Mouse (Mus musculus): ENCODE data around the gene Shisa7. TPM values are rescaled to one million over a fixed set of nuclear protein-coding genes. Genes with fewer than 3 reads are reported as not detected.
"Not testable (repeated sequence)": the region's sequence is repeated elsewhere in the genome, so short reads cannot be mapped to it uniquely, and the experiment has no call there.

The Shisa7 gene
- polyA plus RNA-seq (2015; fragmentation: Nextera tagmentation; extraction: Ambion mirVana) = 0.05 and 0.14 TPM in 2 replicates

DNA sequence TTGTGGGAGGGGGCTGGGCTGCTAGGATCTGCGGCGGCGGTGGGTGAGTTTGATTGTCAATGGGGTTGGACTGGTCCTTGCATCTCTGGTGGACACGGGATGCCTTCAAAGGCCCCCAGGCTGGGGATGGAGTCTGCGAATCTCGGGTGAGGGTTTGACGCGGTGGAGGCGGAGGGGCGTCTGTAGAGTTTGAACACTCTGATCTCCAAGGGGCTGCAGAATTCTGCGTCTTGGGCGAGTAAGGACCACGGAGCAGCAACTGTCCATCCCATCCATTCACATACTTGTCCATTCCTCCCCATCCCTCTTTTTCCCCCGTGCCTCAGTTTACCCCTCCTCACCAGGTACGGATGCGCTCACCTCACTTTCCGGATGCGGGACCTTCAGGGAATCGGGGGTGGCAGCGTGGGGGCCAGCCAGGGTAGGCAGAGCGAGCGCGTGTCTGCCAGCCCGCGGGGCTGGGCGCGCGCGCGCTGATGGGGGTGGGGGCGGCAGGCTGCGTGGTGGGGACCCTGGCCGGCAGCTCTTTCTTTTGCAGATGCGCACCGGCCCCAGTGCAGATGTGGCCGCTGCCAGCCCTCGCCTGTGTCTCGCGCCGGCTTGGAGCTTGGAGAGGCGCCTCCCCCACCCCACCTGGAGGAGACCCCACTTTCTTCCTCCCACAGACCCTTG, at the start of gene Shisa7:
Gene Shisa7 (minus strand): TSS at position 452 of the 672 bp plus-strand sequence.
- 2% methylated on average over 41 of the region's 41 CpGs for WGBS
- ATAC-seq (replicated peaks; ENCODE audit: insufficient number of reproducible peaks, insufficient read depth, low FRiP score, low read depth) = no peak; the same call in 1 of the 2 replicates
- Histone ChIP-seq H3K36me3 (no peaks in the 10 kb centered on the region), H3K4me1 (replicated peaks) (peaks cover 17% of the 10 kb centered on the region), H3K27me3 (peaks cover 82% of the 10 kb centered on the region), H3K4me2 (peak within 1 kb of the TSS; percentile 70), H3K27ac (no peak within 1 kb of the TSS), H3K9ac (no peak within 1 kb of the TSS), H3K4me3 (peak within 1 kb of the TSS; percentile 41), H3K9me3 (replicated peaks) (no peaks in the 10 kb centered on the region)

DNA sequence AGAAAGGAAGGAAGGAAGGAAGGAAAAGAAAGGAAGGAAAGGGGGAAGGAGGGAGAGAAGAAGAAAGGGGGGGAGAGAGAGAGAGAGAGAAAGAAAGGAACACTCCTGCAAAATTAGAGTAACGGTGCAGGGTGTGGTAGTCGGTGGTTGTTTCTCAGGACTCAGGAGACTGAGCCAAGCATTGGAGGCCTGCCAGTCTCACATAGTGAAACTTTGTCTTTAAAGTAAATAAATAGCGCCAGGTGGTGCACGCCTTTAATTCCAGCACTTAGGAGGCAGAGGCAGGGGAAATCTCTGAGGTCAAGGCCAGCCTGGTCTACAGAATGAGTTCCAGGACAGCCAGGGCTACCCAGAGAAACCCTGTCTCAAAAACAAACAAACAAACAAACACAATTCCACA, 42.2 kb upstream of the Shisa7 start:
- ATAC-seq (replicated peaks; ENCODE audit: insufficient number of reproducible peaks, insufficient read depth, low FRiP score, low read depth) = no peak
- H3K9me3 ChIP-seq (replicated peaks) = no peaks in the 10 kb centered on the region
- no peaks in the 10 kb centered on the region for H3K27me3 ChIP-seq
- H3K4me1 ChIP-seq (replicated peaks) = no peaks in the 10 kb centered on the region
- no peak overlapping the region for H3K4me2 ChIP-seq
- no peak overlapping the region for H3K9ac ChIP-seq
- H3K27ac ChIP-seq = no peak overlapping the region
- no peak overlapping the region for H3K4me3 ChIP-seq
- no peaks in the 10 kb centered on the region for H3K36me3 ChIP-seq
- 57% methylated on average over 4 of the region's 4 CpGs for WGBS

DNA sequence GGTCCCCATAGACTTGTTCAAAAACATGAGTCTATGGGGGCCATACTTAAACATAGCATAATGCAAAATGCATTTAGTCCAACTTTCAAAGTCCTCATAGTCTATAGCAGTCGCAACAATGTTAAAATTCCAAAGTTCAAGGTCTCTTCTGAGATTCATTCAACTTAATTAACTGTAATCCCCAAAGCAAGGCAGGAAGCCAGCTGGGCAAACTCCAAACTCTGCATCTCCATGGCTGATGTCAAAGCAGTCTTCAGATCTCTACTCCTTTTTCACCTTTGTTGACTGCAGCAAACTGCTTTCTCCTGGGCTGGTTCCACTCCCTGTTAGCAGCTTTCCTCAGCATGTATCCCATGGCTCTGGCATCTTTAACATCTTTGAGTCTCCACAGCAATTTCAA, 34.5 kb upstream of the Shisa7 start:
- H3K9me3 ChIP-seq (replicated peaks); ATAC-seq (replicated peaks; ENCODE audit: insufficient number of reproducible peaks, insufficient read depth, low FRiP score, low read depth); H3K36me3 ChIP-seq; H3K4me2 ChIP-seq; H3K4me3 ChIP-seq; H3K27me3 ChIP-seq; H3K9ac ChIP-seq; H3K27ac ChIP-seq: not testable (repeated sequence)
- H3K4me1 ChIP-seq (replicated peaks) = peaks cover 16% of the 10 kb centered on the region
- WGBS = 94% methylated on average over 1 of the region's 1 CpGs

DNA sequence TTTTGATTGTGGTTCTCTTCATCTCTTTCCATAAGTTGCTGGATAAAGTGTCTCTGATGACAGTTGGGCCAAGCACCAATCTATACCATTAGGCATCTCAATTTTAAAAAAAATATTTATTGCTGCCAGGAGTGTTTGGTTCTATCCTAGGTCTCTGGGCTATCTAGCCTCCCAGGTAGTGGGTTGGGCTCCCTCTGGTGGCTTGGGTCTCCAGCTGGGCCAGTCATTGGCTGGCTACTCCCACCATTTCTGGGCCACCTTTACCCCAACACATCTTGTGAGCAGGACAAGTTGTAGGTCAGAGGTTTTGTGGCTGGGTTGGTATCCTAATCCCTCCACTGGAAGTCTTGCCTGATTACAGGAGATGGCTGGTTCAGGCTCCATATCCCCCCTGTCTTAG, 33.7 kb upstream of the Shisa7 start:
- H3K27me3 ChIP-seq = no peaks in the 10 kb centered on the region
- H3K27ac ChIP-seq = no peak overlapping the region
- H3K4me3 ChIP-seq = 0 out of 2 replicates have a peak overlapping the region, but pooled peaks have one; percentile 62
- H3K36me3 ChIP-seq = no peaks in the 10 kb centered on the region
- H3K9ac ChIP-seq = no peak overlapping the region
- no peak for ATAC-seq (replicated peaks; ENCODE audit: insufficient number of reproducible peaks, insufficient read depth, low FRiP score, low read depth)
- H3K4me2 ChIP-seq = no peak overlapping the region
- H3K9me3 ChIP-seq (replicated peaks) = no peaks in the 10 kb centered on the region
- peaks cover 16% of the 10 kb centered on the region for H3K4me1 ChIP-seq (replicated peaks)

DNA sequence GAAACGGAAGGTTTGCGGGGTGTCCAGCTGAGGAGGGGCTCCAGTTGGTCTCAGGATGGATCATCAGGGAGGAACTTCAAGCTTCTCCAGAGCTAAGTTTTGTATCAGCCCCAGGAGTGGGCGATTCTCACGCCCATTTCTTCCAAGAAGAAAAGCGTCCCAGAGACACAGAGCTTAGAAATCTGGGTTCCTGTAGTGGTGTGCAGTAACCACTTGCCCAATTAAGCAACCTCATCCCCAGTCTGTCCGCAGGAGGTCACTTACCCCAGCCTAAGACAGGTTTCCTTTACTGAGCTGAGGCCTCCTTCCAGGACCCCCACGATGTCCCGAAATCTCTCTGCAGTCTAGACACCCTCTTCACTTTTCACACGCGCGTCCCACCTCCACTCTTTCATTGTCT, 32.7 kb upstream of the Shisa7 start:
- ATAC-seq (replicated peaks; ENCODE audit: insufficient number of reproducible peaks, insufficient read depth, low FRiP score, low read depth) = peak; percentile 5; the same call in 1 of the 2 replicates
- H3K27ac ChIP-seq = peak overlapping the region; percentile 63
- WGBS = 10% methylated on average over 11 of the region's 11 CpGs

DNA sequence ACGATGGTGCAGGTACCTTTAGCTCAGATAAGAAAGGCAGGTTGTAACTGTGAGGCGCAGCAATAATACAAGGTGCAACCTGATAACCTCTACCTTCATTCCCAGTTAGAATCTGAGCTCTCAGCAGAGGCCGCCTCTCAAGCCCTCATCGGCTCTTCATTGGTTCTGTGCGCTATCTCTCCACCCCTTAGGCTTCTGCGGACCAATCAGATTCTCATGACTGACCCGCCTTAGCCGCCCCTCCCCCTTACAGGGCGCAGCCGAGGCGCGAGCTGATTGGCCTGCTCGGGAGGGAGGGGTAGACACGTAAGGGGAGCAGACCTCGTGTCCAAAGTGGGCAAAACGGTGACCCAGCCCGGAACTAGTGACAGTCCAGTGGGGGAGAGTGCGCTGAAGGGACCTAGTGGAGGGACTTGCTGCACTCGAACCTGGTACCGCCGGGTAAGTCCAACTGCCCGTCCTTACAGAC, 32.3 kb upstream of the Shisa7 start, which contains the start of gene Isoc2a:
Gene Isoc2a (plus strand): TSS at position 401 of the 469 bp plus-strand sequence.
- no peaks in the 10 kb centered on the region for H3K9me3 ChIP-seq (replicated peaks)
- H3K4me2 ChIP-seq = peak within 1 kb of the TSS; percentile 87
- H3K27ac ChIP-seq = peak within 1 kb of the TSS; percentile 63
- peak within 1 kb of the TSS; percentile 63 for H3K9ac ChIP-seq
- peak; percentile 100 for ATAC-seq (replicated peaks; ENCODE audit: insufficient number of reproducible peaks, insufficient read depth, low FRiP score, low read depth)
- H3K36me3 ChIP-seq = no peaks in the 10 kb centered on the region
- 1% methylated on average over 22 of the region's 22 CpGs for WGBS
- peak within 1 kb of the TSS; percentile 62 for H3K4me3 ChIP-seq
- peaks cover 16% of the 10 kb centered on the region for H3K4me1 ChIP-seq (replicated peaks)
- H3K27me3 ChIP-seq = no peaks in the 10 kb centered on the region

More for the DNA sequence above, 32.7 kb upstream of the Shisa7 start:
- Histone ChIP-seq H3K36me3 (no peaks in the 10 kb centered on the region), H3K4me1 (replicated peaks) (peaks cover 16% of the 10 kb centered on the region), H3K27me3 (no peaks in the 10 kb centered on the region), H3K9ac (peak overlapping the region; percentile 63), H3K4me3 (peak overlapping the region; percentile 62), H3K4me2 (peak overlapping the region; percentile 87), H3K9me3 (replicated peaks) (no peaks in the 10 kb centered on the region)

DNA sequence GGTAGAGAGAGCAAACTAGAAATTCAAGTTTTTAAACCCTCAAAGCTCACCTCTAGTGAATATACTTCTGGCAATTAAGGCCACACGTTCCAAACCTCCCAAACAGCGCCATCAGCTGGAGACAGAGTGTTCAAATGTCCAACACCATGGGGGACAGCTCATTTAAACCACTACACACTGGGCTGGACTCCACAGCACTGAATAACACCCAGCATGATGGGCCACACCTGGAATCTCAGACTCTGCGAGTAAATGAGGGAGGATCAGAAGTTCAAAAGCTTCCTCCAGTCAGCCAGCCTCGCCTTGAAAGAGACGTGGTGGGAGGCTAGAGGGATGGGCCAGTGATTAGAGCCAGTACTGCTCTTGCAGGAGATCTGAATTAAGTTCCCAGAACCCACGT, 25.6 kb upstream of the Shisa7 start, which contains the start of gene Isoc2b:
Gene Isoc2b (minus strand): TSS at position 126 of the 400 bp plus-strand sequence.
- H3K4me3 ChIP-seq = no peak within 1 kb of the TSS
- no peak for ATAC-seq (replicated peaks; ENCODE audit: insufficient number of reproducible peaks, insufficient read depth, low FRiP score, low read depth)
- no peaks in the 10 kb centered on the region for H3K9me3 ChIP-seq (replicated peaks)
- peaks cover 18% of the 10 kb centered on the region for H3K4me1 ChIP-seq (replicated peaks)
- no peak within 1 kb of the TSS for H3K4me2 ChIP-seq
- H3K36me3 ChIP-seq = no peaks in the 10 kb centered on the region
- H3K9ac ChIP-seq = no peak within 1 kb of the TSS
- WGBS = 53% methylated on average over 6 of the region's 6 CpGs
- H3K27ac ChIP-seq = no peak within 1 kb of the TSS
- no peaks in the 10 kb centered on the region for H3K27me3 ChIP-seq

DNA sequence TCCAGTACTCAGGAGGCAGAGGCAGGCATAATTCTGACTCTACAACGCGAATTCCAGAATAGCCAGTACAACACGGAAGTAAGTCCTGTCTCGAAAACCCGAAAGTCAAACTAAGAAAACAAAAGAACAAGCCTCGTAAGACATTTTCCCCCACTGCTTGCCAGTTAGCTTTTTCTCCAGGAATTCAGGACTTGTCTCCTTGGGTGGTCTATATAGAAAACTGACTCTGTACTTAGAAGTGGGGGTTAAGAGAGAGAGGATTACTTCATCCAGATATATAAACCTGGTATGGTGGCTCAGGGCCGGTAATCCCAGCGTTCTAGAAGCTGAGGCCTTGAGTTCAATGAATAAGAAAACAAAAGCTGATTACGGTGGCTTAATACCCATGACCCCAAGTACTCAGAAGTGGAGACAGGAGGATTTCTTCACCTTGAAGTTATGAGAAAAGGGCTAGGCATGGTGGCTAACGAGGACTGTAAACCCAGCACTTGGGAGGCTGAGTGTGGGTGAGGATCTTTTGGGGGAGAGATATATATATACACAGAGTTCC, 22.2 kb upstream of the Shisa7 start:
- Histone ChIP-seq H3K4me2 (peak overlapping the region; percentile 67), H3K27ac (peak overlapping the region; percentile 68), H3K4me3 (peak overlapping the region; percentile 67), H3K9ac (peak overlapping the region; percentile 68), H3K36me3 (no peaks in the 10 kb centered on the region), H3K27me3 (no peaks in the 10 kb centered on the region), H3K4me1 (replicated peaks) (peaks cover 27% of the 10 kb centered on the region), H3K9me3 (replicated peaks) (no peaks in the 10 kb centered on the region)
- 36% methylated on average over 10 of the region's 10 CpGs for WGBS
- no peak for ATAC-seq (replicated peaks; ENCODE audit: insufficient number of reproducible peaks, insufficient read depth, low FRiP score, low read depth)

DNA sequence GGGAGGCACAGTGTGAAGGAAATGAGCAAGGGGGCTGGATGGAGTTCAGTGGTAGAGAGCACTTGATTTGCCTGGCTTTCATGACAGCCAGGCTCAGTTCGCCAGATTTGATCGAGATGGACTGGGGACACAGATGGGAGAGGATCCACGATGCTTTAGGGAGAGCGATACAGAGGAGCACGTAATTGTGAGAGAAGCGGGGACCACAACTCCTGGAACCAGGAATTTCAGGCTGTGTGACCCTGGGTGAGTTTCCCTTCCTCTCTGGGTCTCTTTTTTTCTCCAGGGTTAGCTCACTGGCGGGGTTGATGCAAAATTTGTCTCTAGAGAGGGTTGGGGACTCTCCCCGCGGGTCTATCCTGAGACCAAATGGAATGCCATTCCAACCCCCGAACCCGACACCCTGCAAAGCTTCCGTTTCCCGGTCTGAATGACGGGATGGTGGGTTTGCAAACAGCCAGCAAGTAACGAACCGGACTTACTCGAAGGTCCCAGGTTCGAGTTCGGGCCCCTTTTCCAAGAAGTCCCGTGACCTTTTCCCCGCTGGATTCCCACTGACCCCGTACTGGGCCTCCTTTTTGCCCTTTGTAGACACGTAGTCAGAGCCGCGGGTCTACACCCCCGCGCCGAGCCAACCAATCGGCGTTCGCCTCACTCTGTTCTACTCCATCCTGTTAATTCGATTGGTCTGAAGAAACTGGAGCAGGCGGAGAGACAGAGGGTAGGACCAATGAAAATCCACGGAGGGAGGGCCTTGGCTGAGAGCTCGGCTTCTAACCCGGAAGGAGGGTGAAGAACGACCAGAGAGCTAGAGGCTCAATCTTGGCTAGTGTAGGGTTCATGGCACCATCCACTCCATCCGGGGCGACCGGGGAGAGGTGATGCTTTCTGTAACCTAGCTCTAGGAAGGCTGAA, 21.3 kb upstream of the Shisa7 start:
- Histone ChIP-seq H3K4me2 (peak overlapping the region; percentile 67), H3K9me3 (replicated peaks) (no peaks in the 10 kb centered on the region), H3K36me3 (no peaks in the 10 kb centered on the region), H3K27ac (peak overlapping the region; percentile 68), H3K4me1 (replicated peaks) (peaks cover 27% of the 10 kb centered on the region), H3K27me3 (no peaks in the 10 kb centered on the region), H3K9ac (peak overlapping the region; percentile 68), H3K4me3 (peak overlapping the region; percentile 67)
- WGBS = 4% methylated on average over 40 of the region's 40 CpGs
- peak; percentile 99 for ATAC-seq (replicated peaks; ENCODE audit: insufficient number of reproducible peaks, insufficient read depth, low FRiP score, low read depth)

DNA sequence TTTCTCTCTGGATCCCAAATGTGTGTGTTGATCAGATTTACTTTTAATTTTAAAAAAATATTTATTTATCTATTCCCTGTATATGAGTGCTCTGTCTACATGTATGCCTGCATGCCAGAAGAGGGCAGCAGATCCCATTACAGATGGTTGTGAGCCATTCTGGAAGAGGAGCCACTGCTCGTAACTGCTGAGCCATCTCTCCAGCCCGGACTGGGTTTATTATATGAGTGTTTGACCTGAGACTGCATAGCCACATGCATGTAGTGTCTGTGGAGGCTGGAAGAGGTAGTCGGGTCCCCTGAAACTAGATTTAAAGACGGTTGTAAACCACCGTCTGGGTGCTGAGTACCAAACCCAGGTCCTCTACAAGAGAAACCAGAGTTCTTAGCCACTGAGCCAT, 20.6 kb upstream of the Shisa7 start:
- H3K4me1 ChIP-seq (replicated peaks) = peaks cover 27% of the 10 kb centered on the region
- H3K27ac ChIP-seq = peak overlapping the region; percentile 65; the same call in 1 of the 2 replicates
- H3K9ac ChIP-seq = no peak overlapping the region
- WGBS = 68% methylated on average over 5 of the region's 5 CpGs
- H3K4me2 ChIP-seq = peak overlapping the region; percentile 67
- ATAC-seq (replicated peaks; ENCODE audit: insufficient number of reproducible peaks, insufficient read depth, low FRiP score, low read depth) = no peak
- H3K4me3 ChIP-seq = peak overlapping the region; percentile 67
- H3K27me3 ChIP-seq = no peaks in the 10 kb centered on the region
- H3K9me3 ChIP-seq (replicated peaks) = no peaks in the 10 kb centered on the region
- no peaks in the 10 kb centered on the region for H3K36me3 ChIP-seq

All from heart, embryonic 15.5 days (tissue).